In the genomic region with DNA sequence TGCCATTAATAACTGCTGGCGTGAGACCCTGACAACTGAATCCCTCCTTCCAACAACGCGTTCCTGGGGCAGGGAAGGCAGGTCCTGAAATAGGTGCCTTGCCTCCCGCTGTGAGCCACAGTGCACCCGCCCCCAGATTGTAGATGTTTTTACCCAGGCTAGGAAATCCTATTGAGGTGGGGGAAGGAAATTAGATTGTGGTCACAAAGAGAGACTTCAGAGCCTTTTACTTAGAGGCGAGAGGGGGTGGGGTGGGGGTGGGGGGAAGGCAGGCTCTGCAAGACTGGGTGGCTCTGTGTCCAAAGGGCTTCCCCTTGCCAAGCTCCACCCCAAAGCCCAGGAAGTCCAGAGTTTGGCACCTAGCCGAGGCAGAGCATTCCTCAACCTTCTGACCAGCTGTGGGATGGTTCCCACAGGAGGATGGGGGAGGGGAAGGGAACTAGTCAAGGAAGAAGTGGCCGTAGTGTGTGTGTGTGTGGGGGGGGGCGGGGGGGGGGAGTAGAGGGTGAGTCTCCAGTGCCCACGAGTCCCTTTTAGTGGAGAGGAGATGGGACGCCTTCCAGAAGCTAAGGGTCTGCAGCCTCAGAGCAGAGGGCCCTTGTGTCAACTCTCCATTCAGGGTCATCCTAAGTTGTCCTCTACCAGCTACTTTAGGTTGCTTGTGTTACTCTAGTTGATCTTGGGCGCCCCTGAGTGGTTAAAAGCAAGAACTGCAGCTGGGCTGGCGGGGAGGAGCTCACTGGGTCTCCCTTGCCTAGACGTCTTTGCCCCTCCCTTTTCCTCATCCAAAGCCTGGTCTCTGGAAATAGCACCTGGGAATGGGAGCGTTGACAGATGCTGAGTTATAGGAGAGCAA, we compare ENCODE assay signal across 8 mouse cellular contexts. TPM values are rescaled to one million over a fixed set of nuclear protein-coding genes. Genes with fewer than 3 reads are reported as not detected.
DNase-seq lines count a peak whose midpoint lies in the region; ATAC-seq lines count a peak whose summit lies in the region.

No protein-coding gene starts in this region.

- no peaks in the 10 kb centered on the region for H3K36me3 ChIP-seq in forebrain, embryonic 13.5 days (ENCODE audit: poor library complexity, severe bottlenecking)
- H3K36me3 ChIP-seq in liver, embryonic 16.5 days (ENCODE audit: control insufficient read depth, insufficient read depth), result no peaks in the 10 kb centered on the region
- no peaks in the 10 kb centered on the region for H3K36me3 ChIP-seq in neural tube, embryonic 12.5 days

- H3K9ac ChIP-seq in forebrain, embryonic 13.5 days, result peak overlapping the region; percentile 34; the same call in 1 of the 2 replicates
- no peak overlapping the region for H3K9ac ChIP-seq in liver, embryonic 16.5 days (ENCODE audit: low read depth, low read length)
- H3K9ac ChIP-seq in neural tube, embryonic 12.5 days, result no peak overlapping the region

- peak overlapping the region; percentile 72 for H3K27ac ChIP-seq in forebrain, embryonic 13.5 days
- peak overlapping the region; percentile 69 for H3K27ac ChIP-seq in liver, embryonic 16.5 days (ENCODE audit: low read length)
- no peak overlapping the region; the same call in 1 of the 2 replicates for H3K27ac ChIP-seq in neural tube, embryonic 12.5 days

- intact Hi-C loops in heart, postnatal 10 days (cut with DNase I), result loop anchor here (1.0 to 2.0 kb wide), 4 partner anchors 14 to 86 kb away; no protein-coding TSS in a partner anchor

- 1% methylated on average over 14 of the region's 15 CpGs for WGBS in forebrain, embryonic 13.5 days
- under 1% methylated on average over 15 of the region's 15 CpGs for whole genome bisulfite sequencing in large intestine, adult 2 months
- 2% methylated on average over 14 of the region's 15 CpGs for WGBS in liver, embryonic 16.5 days (ENCODE audit: insufficient replicate concordance)
- WGBS in neural tube, embryonic 12.5 days, result 2% methylated on average over 14 of the region's 15 CpGs

- H3K4me1 ChIP-seq in forebrain, embryonic 13.5 days, result peaks cover 73% of the 10 kb centered on the region
- peaks cover 74% of the 10 kb centered on the region for H3K4me1 ChIP-seq in liver, embryonic 16.5 days (ENCODE audit: control insufficient read depth, low read depth, low read length)
- peaks cover 54% of the 10 kb centered on the region for H3K4me1 ChIP-seq in neural tube, embryonic 12.5 days

- peak; percentile 44 for ATAC-seq in forebrain, embryonic 13.5 days
- ATAC-seq in liver, embryonic 16.5 days (ENCODE audit: low read depth), result peak; percentile 62
- peak; percentile 51 for ATAC-seq in neural tube, embryonic 12.5 days (ENCODE audit: low FRiP score, low read depth)

- no peaks in the 10 kb centered on the region for H3K27me3 ChIP-seq in forebrain, embryonic 13.5 days
- H3K27me3 ChIP-seq in liver, embryonic 16.5 days (ENCODE audit: control insufficient read depth, insufficient read depth, low read depth, low read length), result no peaks in the 10 kb centered on the region
- no peaks in the 10 kb centered on the region for H3K27me3 ChIP-seq in neural tube, embryonic 12.5 days (replicated peaks)

- peak overlapping the region; percentile 44 for H3K4me2 ChIP-seq in forebrain, embryonic 13.5 days
- peak overlapping the region; percentile 12 for H3K4me2 ChIP-seq in liver, embryonic 16.5 days (ENCODE audit: low read depth, low read length)
- H3K4me2 ChIP-seq in neural tube, embryonic 12.5 days (replicated peaks), result peak overlapping the region; percentile 49

- DNase-seq in ES-CJ7 (ENCODE audit: low read depth, low spot score), result peak; percentile 97
- DNase-seq in c-Kit-positive CD71-positive TER-119-positive erythroid progenitor cells, embryonic 14.5 days (ENCODE audit: low spot score), result peak; percentile 90
- DNase-seq in heart, postnatal 10 days, result peak; percentile 99
- DNase-seq in large intestine, adult 2 months (ENCODE audit: low read depth, low spot score), result peak; percentile 96
- DNase-seq in testis, postnatal 10 days (ENCODE audit: low spot score), result peak; percentile 97

- H3K9me3 ChIP-seq in forebrain, embryonic 13.5 days (replicated peaks), result no peaks in the 10 kb centered on the region
- H3K9me3 ChIP-seq in liver, embryonic 16.5 days (replicated peaks; ENCODE audit: control insufficient read depth, low read length), result no peaks in the 10 kb centered on the region
- H3K9me3 ChIP-seq in neural tube, embryonic 12.5 days, result no peaks in the 10 kb centered on the region

- 0 out of 2 replicates have a peak overlapping the region, but pooled peaks have one; percentile 7 for H3K4me3 ChIP-seq in forebrain, embryonic 13.5 days
- no peak overlapping the region for H3K4me3 ChIP-seq in liver, embryonic 16.5 days (ENCODE audit: low read depth, low read length)
- H3K4me3 ChIP-seq in neural tube, embryonic 12.5 days, result 0 out of 2 replicates have a peak overlapping the region, but pooled peaks have one; percentile 0

RNA-seq across cellular contexts. Expression of gene Msl1, which starts 8.7 kb away (rescaled TPM):
- polyA plus RNA-seq in forebrain, embryonic 13.5 days (2015; fragmentation: Nextera tagmentation; extraction: Ambion mirVana), result 31.3 and 32.9 TPM in 2 replicates
- 10 to 100 TPM; 70.3 to 83.4 TPM for total RNA-seq in heart, postnatal 10 days (2021)
- 22.1 and 32.3 TPM in 2 replicates for polyA plus RNA-seq in large intestine, adult 2 months (2012; rRNA removed)
- polyA plus RNA-seq in liver, embryonic 16.5 days (2015; fragmentation: Nextera tagmentation; extraction: Ambion mirVana), result 4.9 and 5.3 TPM in 2 replicates
- 37.0 and 40.8 TPM in 2 replicates for polyA plus RNA-seq in neural tube, embryonic 12.5 days (2016; fragmentation: Nextera tagmentation; extraction: Ambion mirVana)

RNA-seq across cellular contexts. Expression of gene Nr1d1, which starts 11.5 kb away (rescaled TPM):
- polyA plus RNA-seq in forebrain, embryonic 13.5 days (2015; fragmentation: Nextera tagmentation; extraction: Ambion mirVana), result 2.1 and 2.3 TPM in 2 replicates
- total RNA-seq in heart, postnatal 10 days (2021), result 10 to 100 TPM; 31.1 to 32.7 TPM
- 32.0 and 71.6 TPM in 2 replicates for polyA plus RNA-seq in large intestine, adult 2 months (2012; rRNA removed)
- 0.65 and 0.66 TPM in 2 replicates for polyA plus RNA-seq in liver, embryonic 16.5 days (2015; fragmentation: Nextera tagmentation; extraction: Ambion mirVana)
- polyA plus RNA-seq in neural tube, embryonic 12.5 days (2016; fragmentation: Nextera tagmentation; extraction: Ambion mirVana), result 1.5 and 2.1 TPM in 2 replicates

RNA-seq across cellular contexts. Expression of gene Casc3, which starts 18.1 kb away (rescaled TPM):
- 46.4 and 51.1 TPM in 2 replicates for polyA plus RNA-seq in forebrain, embryonic 13.5 days (2015; fragmentation: Nextera tagmentation; extraction: Ambion mirVana)
- total RNA-seq in heart, postnatal 10 days (2021), result 10 to 100 TPM; 29.0 to 29.7 TPM
- 21.1 and 23.8 TPM in 2 replicates for polyA plus RNA-seq in large intestine, adult 2 months (2012; rRNA removed)
- polyA plus RNA-seq in liver, embryonic 16.5 days (2015; fragmentation: Nextera tagmentation; extraction: Ambion mirVana), result 11.6 and 13.6 TPM in 2 replicates
- 65.1 and 68.5 TPM in 2 replicates for polyA plus RNA-seq in neural tube, embryonic 12.5 days (2016; fragmentation: Nextera tagmentation; extraction: Ambion mirVana)

RNA-seq across cellular contexts. Expression of gene Thra, which starts 46.1 kb away (rescaled TPM):
- 93.5 and 95.2 TPM in 2 replicates for polyA plus RNA-seq in forebrain, embryonic 13.5 days (2015; fragmentation: Nextera tagmentation; extraction: Ambion mirVana)
- 100 to 1,000 TPM; 172 to 190 TPM for total RNA-seq in heart, postnatal 10 days (2021)
- 55.9 and 83.8 TPM in 2 replicates for polyA plus RNA-seq in large intestine, adult 2 months (2012; rRNA removed)
- polyA plus RNA-seq in liver, embryonic 16.5 days (2015; fragmentation: Nextera tagmentation; extraction: Ambion mirVana), result 6.5 and 7.7 TPM in 2 replicates
- 56.9 and 67.0 TPM in 2 replicates for polyA plus RNA-seq in neural tube, embryonic 12.5 days (2016; fragmentation: Nextera tagmentation; extraction: Ambion mirVana)

RNA-seq across cellular contexts. Expression of gene Rapgefl1, which starts 50.0 kb away (rescaled TPM):
- polyA plus RNA-seq in forebrain, embryonic 13.5 days (2015; fragmentation: Nextera tagmentation; extraction: Ambion mirVana), result 2.4 and 3.0 TPM in 2 replicates
- total RNA-seq in heart, postnatal 10 days (2021), result under 1 TPM; 0.79 to 0.87 TPM
- 29.2 and 37.4 TPM in 2 replicates for polyA plus RNA-seq in large intestine, adult 2 months (2012; rRNA removed)
- 0.06 and 0.18 TPM in 2 replicates for polyA plus RNA-seq in liver, embryonic 16.5 days (2015; fragmentation: Nextera tagmentation; extraction: Ambion mirVana)
- polyA plus RNA-seq in neural tube, embryonic 12.5 days (2016; fragmentation: Nextera tagmentation; extraction: Ambion mirVana), result 4.4 and 4.7 TPM in 2 replicates

Comparison
In these comparisons a context has a peak if more than half of its experiments do, and no peak if none do; other contexts are left out.
1. RNA of gene Nr1d1, which starts 11.5 kb away (polyA plus RNA-seq): 32.0 to 71.6 TPM in large intestine, adult 2 months; 2.1 to 2.3 TPM in forebrain, embryonic 13.5 days, 1.5 to 2.1 TPM in neural tube, embryonic 12.5 days and 0.65 to 0.66 TPM in liver, embryonic 16.5 days; every median in the first group is over 10 times any median in the second.
2. Peak in every context shown above with its lines, with median percentiles within 50 percentile points of each other: DNase-seq, ATAC-seq and H3K4me2 ChIP-seq.